Mouse (Mus musculus): Measurements from ENCODE around the gene C1s1. TPM values are rescaled to one million over a fixed set of nuclear protein-coding genes. Genes with fewer than 3 reads are reported as not detected.
"Not testable (repeated sequence)": the region's sequence is repeated elsewhere in the genome, so short reads cannot be mapped to it uniquely, and the experiment has no call there.

The C1s1 gene
- total RNA-seq, 2 experiments from 2014 or later: not detected

DNA sequence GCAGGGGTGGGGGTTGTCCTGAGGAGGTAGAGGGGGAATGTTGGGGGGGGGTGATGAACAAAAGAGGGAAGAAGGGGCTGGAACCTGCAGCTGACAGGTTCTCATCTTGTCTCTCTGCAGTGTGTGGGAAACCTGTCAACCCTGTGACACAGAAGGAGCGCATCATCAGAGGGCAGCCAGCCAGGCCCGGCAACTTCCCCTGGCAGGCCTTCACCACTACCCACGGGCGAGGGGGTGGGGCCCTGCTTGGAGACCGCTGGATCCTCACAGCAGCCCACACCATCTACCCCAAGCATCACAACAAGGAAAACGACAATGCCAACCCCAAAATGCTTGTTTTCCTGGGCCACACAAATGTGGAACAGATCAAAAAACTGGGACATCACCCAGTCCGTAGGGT, 20.1 kb downstream of the C1s1 start:
- ATAC-seq (replicated peaks; ENCODE audit: poor library complexity, severe bottlenecking): peak; percentile 59

DNA sequence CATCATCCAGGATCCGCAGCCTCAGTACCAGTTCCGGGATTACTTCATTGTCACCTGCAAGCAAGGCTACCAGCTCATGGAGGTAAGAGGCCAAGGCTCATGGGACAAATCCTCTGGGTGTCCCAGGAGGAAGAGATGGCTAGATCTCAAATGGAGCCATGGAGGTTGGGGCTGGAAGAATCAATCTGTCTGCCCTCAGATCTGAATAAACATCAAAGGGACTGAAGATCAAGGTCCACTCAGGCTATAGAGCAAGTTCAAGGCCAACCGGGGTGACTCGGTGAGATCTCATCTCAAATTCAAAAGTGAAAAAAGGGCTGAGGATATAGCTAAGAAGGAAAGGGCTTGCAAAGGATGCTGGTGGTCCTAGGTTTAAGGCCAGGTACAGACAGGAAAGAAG, 24.4 kb downstream of the C1s1 start:
- ATAC-seq (replicated peaks; ENCODE audit: poor library complexity, severe bottlenecking): not testable (repeated sequence)

DNA sequence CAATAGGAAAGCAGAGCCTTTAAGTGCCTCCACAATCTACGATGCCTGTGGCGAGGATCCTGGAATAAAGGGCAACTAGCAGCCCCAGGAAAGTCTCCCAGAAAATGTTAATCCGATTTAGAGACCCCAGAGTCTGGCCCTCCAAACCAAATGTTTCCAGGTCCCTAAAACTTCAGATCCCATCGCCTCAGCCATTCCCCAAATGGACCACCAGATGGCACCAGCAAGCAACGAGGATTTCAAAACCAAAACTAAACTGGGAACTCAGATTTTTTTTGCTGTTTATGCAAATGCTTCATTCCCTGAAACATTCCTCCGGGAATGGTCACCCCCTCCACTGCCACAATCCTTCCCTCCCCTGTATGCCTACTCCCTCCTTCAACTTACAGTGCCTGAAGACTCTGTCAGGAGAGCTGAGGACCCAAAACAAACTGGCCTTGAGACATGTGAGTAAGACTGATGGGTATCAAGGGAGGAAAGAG, 29.8 kb downstream of the C1s1 start, which contains the start of gene C1ra:
TSS of gene C1ra (plus strand) at position 51 of the 482 bp plus-strand sequence.
- ATAC-seq (replicated peaks; ENCODE audit: poor library complexity, severe bottlenecking): peak; percentile 52

- ATAC-seq (replicated peaks; ENCODE audit: poor library complexity, severe bottlenecking): no peak
These were observed 30.2 kb downstream of the C1s1 start for GRCm38 (mm10) chr6:124511936-124512335.

DNA sequence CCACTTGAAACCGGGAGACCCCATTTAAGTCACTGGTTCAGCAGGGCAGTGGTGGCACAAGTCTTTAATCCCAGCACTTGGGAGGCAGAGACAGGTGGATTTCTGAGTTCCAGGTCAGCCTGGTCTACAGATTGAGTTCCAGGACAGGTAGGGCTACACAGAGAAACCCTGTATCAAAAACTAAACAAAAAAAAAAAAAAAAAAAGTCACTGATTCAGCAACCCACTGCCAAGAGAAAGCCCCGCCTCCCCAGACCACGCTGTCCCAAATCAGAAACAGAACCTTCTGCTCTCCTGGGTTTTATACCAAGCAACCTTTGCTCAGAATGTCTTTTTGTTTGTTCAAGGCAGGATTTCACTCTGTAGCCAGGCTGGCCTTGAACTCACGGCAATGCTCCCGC, 33.0 kb downstream of the C1s1 start:
- ATAC-seq (replicated peaks; ENCODE audit: poor library complexity, severe bottlenecking): not testable (repeated sequence)

DNA sequence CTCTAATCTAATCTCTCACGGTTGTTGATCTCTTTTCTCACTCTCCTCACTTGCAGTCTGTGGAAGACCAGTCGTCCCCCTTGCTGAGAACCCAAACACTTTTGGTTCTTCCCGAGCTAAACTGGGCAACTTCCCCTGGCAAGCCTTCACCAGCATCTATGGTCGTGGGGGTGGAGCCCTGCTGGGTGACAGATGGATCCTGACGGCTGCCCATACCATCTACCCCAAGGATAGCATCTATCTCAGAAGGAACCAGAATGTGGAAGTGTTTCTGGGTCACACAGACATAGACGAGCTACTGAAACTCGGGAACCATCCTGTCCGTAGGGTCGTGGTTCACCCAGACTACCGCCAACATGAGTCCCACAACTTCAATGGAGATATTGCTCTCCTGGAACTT, 33.9 kb downstream of the C1s1 start:
- peak; percentile 49 for ATAC-seq (replicated peaks; ENCODE audit: poor library complexity, severe bottlenecking)

GRCm38 (mm10) chr6:124506991-124507390, 35.2 kb downstream of the C1s1 start:
- no peak for ATAC-seq (replicated peaks; ENCODE audit: poor library complexity, severe bottlenecking)

- peak; percentile 94 for ATAC-seq (replicated peaks; ENCODE audit: poor library complexity, severe bottlenecking)
These were observed 37.1 kb downstream of the C1s1 start for GRCm38 (mm10) chr6:124505028-124505427.

GRCm38 (mm10) chr6:124502021-124502420, 40.1 kb downstream of the C1s1 start:
- ATAC-seq (replicated peaks; ENCODE audit: poor library complexity, severe bottlenecking): no peak

- ATAC-seq (replicated peaks; ENCODE audit: poor library complexity, severe bottlenecking): no peak
These were observed 40.7 kb downstream of the C1s1 start for GRCm38 (mm10) chr6:124501473-124501872.

- no peak for ATAC-seq (replicated peaks; ENCODE audit: poor library complexity, severe bottlenecking)
These were observed 42.1 kb downstream of the C1s1 start for GRCm38 (mm10) chr6:124499914-124500566.

DNA sequence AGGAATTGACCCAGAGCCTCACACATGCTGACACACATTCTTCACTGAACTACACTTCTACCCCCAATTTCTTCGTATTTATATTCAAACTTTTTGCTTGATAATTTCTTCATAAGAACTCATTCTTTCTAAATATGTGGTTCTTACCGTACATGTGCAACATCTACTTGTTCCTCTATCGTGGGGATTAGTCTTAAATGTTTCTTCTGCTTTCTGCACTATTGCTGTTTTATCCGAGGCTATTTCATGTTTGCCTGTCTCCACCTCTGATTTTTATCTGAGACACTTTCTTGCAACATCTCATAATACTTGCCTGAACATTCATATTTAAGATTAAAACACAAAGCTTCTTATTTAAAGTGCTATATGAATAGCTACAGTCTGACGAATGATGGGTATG, 46.1 kb downstream of the C1s1 start:
- ATAC-seq (replicated peaks; ENCODE audit: poor library complexity, severe bottlenecking): peak; percentile 70

DNA sequence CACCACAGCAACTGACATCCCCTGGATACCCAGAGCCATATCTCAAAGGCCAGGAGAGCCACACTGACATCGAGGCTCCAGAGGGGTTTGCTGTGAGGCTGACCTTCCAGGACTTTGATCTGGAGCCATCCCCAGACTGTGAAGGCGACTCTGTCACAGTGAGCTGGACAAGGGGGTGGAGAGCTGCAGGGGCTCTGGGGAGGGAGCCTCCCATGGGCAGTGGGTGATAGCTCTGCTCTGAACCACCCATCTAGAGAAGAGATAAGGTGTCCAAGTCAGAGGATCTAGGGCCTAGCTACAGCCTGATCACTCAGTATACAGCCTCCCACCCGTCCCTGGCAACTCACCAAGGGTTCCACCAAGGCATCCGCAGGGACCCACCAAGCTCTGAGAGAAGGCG, 48.3 kb downstream of the C1s1 start:
- ATAC-seq (replicated peaks; ENCODE audit: poor library complexity, severe bottlenecking): no peak

GRCm38 (mm10) chr6:124492842-124493561, 49.2 kb downstream of the C1s1 start, which contains the start of gene C1rl:
C1rl (plus strand) TSS chr6:124493113.
- peak; percentile 83 for ATAC-seq (replicated peaks; ENCODE audit: poor library complexity, severe bottlenecking)

DNA sequence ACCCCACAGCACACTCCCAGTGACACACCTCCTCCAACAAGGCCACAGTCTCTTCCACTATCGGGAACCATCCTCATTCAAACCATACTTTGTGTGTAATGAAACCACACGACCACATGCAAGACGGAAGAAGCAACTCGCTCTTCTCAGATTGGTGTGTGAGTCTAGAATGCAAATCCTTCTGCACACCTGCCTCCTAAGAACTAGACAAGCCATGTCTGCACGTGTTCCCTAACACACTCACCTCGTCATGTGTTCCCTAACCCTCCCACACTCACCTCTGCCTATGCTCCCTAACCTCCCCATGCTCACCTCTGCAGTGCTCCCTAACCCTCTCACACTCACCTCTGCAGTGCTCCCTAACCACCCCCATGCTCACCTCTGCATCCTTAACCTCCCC, 50.7 kb downstream of the C1s1 start:
- peak; percentile 13 for ATAC-seq (replicated peaks; ENCODE audit: poor library complexity, severe bottlenecking)

GRCm38 (mm10) chr6:124488952-124489351, 53.2 kb downstream of the C1s1 start:
- no peak for ATAC-seq (replicated peaks; ENCODE audit: poor library complexity, severe bottlenecking)

DNA sequence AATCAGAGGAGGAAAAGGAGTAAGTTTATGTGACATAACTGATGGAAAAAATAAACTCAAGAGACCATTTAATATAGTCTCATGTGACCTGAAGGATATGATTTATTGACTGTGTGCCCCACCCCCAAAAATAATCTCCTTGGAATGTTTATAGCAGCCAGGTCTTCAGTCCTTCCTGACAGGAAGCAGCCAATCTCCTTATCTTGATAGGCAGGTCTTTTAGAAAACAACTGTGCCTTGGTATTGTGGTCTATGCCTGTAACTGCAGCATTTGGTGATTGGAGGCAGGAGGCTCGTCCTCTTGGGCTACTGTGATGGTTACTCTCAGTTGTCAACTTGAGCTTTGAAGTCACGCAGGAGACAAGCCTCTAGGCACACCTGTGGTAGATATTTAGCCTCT, 54.6 kb downstream of the C1s1 start:
- no peak for ATAC-seq (replicated peaks; ENCODE audit: poor library complexity, severe bottlenecking)

GRCm38 (mm10) chr6:124485414-124486144, 56.6 kb downstream of the C1s1 start:
- ATAC-seq (replicated peaks; ENCODE audit: poor library complexity, severe bottlenecking): no peak

GRCm38 (mm10) chr6:124484851-124485250, 57.3 kb downstream of the C1s1 start:
- no peak for ATAC-seq (replicated peaks; ENCODE audit: poor library complexity, severe bottlenecking)

DNA sequence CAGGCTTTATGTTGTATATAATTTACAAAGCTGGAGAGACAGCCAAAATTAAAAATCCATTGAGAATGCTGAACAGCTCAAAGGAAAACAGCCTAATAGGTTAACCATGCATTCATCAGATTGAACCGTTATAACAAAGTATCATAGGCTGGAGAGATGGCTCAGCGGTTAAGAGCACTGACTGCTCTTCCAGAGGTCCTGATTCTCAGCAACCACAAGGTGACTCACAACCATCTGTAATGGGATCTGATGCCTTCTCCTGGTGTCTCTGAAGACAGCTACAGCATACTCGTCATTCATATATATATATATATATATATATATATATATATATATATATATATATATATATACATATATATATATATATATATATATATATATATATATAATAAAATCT, 58.3 kb downstream of the C1s1 start:
- ATAC-seq (replicated peaks; ENCODE audit: poor library complexity, severe bottlenecking): not testable (repeated sequence)

- ATAC-seq (replicated peaks; ENCODE audit: poor library complexity, severe bottlenecking): peak; percentile 17
These were observed 60.6 kb downstream of the C1s1 start for GRCm38 (mm10) chr6:124481571-124481970.

All from granulocyte monocyte progenitor cell, adult 5-6 weeks (primary cell).